Mouse (Mus musculus) 416B (cell line): ENCODE results near the gene Trnp1.

Experiments
- DNase-seq: peaks from one replicate; pipeline ENCODE4 v3.0.0; 2011; ENCODE audit warnings: low read depth

Trnp1 gene

GRCm38 (mm10) chr4:133494432-133494831 lies 3.9 kb downstream of the Trnp1 start:
- DNase-seq = peak; percentile 86

DNA sequence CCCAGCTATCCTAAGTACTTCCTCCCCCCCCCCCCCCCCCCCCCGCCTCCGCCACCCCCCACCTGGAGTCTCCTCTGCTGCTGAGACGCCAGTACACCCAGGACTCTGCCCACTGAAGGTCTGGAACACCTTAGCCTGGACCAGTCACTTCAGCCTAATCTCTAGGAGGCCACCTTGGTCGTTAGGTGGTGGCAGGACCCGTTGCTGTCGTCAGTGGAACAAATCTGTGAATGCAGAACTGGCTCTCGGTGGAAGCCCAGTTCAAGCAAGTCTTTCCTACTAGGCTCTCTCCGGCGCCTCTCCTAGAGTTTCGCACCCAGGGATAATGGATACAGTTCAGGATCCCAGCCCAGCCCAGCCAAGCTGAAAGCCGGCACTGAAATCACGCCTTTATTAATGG lies 4.5 kb downstream of the Trnp1 start:
- peak; percentile 13 for DNase-seq

DNA sequence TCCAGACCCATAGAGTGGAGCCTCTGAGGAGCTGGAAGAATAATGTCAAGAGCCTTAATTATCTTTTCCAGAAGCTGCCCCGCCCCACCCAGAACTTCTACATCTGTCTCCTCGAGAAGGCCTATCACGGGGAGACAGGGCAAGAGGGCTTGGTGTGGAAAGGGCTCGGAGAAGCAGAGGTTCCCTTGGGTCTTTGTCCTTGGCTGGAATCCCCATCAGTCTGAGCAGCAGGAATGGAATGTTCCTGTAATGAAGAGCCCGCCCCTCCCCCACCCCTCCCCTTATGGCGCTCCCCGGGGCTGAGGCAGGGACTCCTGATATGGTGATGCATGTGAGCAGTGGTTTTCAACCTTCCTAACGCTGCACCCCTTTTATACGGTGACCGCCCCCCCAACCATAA lies 6.5 kb downstream of the Trnp1 start:
- DNase-seq = no peak

DNA sequence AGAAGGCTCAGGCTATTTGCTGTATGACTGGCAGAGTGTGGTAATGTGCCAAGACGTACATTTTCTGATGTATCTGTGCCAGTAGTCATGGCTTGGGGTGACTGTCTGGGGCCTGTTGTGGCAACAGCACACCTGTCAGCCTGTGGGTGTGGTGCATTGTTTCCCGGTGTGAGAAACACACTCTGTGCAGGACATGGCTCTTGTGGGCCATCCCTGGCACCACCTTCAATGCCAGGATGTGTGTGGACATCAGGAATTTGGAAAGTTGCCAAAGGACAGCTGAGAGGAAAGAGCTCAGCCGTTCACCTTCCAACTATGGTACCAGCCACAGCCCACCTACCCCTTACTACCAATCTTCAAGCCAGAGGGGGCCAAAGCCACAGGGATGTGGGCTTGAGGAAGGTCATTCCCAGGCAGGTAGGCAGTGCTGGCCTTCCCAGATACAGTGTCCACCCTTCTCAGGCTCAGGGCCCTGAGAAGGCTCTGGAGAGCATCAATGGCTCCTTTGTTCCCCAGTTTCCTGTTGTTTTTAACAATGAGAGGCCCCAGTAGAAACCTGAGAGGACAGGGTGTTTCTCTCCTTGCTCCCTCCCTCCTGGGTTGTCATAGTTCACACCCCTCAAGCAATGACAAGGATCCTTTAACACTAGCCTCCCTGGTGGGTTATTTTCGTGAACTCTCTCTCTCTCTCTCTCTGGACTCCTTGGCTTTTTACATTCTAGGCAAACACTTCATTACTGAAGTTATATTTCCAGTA lies 8.7 kb downstream of the Trnp1 start:
- no peak for DNase-seq

GRCm38 (mm10) chr4:133488619-133489392 lies 9.5 kb downstream of the Trnp1 start:
- DNase-seq = no peak

- DNase-seq = no peak
Measured at GRCm38 (mm10) chr4:133486673-133487357, 11.5 kb downstream of the Trnp1 start.

- DNase-seq = no peak
Measured at GRCm38 (mm10) chr4:133485691-133486425, 12.5 kb downstream of the Trnp1 start.

GRCm38 (mm10) chr4:133484266-133485025 lies 13.9 kb downstream of the Trnp1 start:
- DNase-seq = no peak

- DNase-seq = no peak
Measured at GRCm38 (mm10) chr4:133482479-133482878, 15.9 kb downstream of the Trnp1 start.

DNA sequence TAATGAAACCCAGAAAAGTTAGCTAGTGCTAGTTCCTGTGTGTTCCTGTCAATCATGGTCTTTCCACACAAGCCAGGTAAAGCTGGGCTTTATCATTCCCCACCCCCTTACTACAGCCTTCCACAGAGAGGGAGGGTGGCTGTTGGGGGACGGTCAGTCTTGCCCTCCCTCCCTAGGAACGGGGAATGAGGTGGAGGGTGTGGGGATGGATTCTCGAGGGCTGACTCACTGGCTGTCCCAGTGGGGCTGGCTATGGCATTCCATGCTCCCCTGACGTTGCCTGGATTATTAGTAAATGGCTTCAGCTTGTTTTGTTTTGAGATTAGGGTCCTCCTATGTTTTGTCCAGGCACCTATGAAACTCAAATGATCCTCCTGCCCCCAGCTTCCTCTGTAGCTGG lies 16.9 kb downstream of the Trnp1 start:
- no peak for DNase-seq

GRCm38 (mm10) chr4:133480754-133481153 lies 17.6 kb downstream of the Trnp1 start:
- DNase-seq = no peak

GRCm38 (mm10) chr4:133480185-133480537 lies 18.2 kb downstream of the Trnp1 start:
- DNase-seq = no peak

GRCm38 (mm10) chr4:133479458-133480184 lies 18.7 kb downstream of the Trnp1 start, which contains the start of gene Tent5b:
TSS of gene Tent5b (plus strand) at chr4:133480132.
- DNase-seq = peak; percentile 98

GRCm38 (mm10) chr4:133473833-133474232 lies 24.5 kb downstream of the Trnp1 start:
- DNase-seq = no peak

GRCm38 (mm10) chr4:133471135-133471821 lies 27.1 kb downstream of the Trnp1 start:
- DNase-seq = no peak

- DNase-seq = no peak
Measured at GRCm38 (mm10) chr4:133469122-133469521, 29.2 kb downstream of the Trnp1 start.

DNA sequence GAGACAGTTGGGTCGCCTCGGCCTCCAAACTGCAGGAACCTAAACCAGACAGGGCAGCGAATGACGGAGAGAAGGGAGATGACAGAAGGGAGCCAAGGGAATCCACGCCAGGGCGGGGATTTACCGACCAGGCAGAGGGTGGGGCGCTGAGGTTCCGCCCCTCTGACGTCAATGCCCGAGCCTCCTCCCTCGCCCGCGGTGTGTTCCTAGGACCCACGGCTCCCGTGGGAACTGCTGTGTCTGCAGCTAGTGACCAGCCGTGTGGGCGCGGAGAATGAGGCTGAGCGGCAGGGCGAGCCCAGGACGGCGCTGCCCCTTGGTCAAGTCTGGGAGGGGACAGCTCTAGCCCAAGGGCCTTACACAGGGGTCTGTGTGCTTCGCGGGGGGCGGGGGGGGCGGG lies 30.3 kb downstream of the Trnp1 start:
- DNase-seq = no peak

DNA sequence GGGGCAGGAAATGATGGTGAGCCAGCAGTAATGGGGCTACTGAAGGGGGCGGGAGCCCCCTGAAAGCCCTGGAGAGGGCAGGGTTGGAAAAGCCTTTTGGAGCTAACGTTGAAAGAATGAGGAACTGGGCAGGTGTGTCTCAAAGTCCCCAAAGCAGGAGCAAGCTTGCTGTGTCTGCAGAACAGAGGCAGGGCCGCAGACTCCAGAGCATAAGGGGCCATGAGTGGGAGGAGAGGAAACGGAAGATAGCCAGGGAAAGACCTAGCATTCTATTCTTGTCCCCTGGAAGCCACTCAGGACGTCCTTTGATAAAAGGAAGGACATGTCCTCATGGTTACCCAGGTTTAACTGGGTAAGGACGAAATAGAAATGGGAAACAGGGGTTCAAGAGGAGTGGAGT lies 35.2 kb downstream of the Trnp1 start:
- DNase-seq = no peak

GRCm38 (mm10) chr4:133461362-133461761 lies 37.0 kb downstream of the Trnp1 start:
- DNase-seq = no peak

GRCm38 (mm10) chr4:133460796-133461325 lies 37.5 kb downstream of the Trnp1 start:
- DNase-seq = peak; percentile 62
